Mouse (Mus musculus) olfactory bulb, adult 2 months (tissue): ENCODE measurements around the gene Olfr878. TPM values are rescaled to one million over a fixed set of nuclear protein-coding genes. Genes with fewer than 3 reads are reported as not detected.

Source experiments
- H3K27ac ChIP-seq: fragments of 200-500 bp; 2 replicates; pipeline ENCODE4 v1.5.1; 2012; ENCODE audit warnings: low read depth, low read length; ENCODE audit not compliant: insufficient read depth
- H3K4me1 ChIP-seq: fragments of 200-500 bp; 2 replicates; pipeline ENCODE4 v1.6.1; 2012; ENCODE audit warnings: low read length; ENCODE audit not compliant: control insufficient read depth, insufficient read depth
- H3K4me3 ChIP-seq: fragments of 200-500 bp; 2 replicates; pipeline ENCODE4 v1.5.1; 2012; ENCODE audit warnings: mild to moderate bottlenecking, low read depth, low read length, moderate library complexity; ENCODE audit not compliant: insufficient read depth
- CTCF ChIP-seq: fragments of 200-500 bp; IDR thresholded peaks from 2 replicates; pipeline ENCODE4 v1.5.1; 2012; ENCODE audit warnings: low read depth, mild to moderate bottlenecking, low read length, moderate library complexity; ENCODE audit not compliant: insufficient read depth
- POLR2A ChIP-seq: fragments of 200-500 bp; IDR thresholded peaks from 2 replicates; pipeline ENCODE4 v1.6.1; 2012; ENCODE audit warnings: mild to moderate bottlenecking, low read depth, low read length, moderate library complexity; ENCODE audit not compliant: insufficient read depth
- WGBS: fragments of 180-500 bp; shearing (Covaris S2); methylation state at CpG from one replicate; pipeline ENCODE4 v1.1.7; 2018; 5-methylcytosine and 5-hydroxymethylcytosine counted together
- polyA plus RNA-seq: library from polyadenylated mRNA; stranded (reverse); fragments of >200 nt; gene quantifications from 2 replicates; pipeline ENCODE4 v1.2.4, GENCODE M21; 2012; ENCODE audit warnings: low replicate concordance; ENCODE audit not compliant: missing spikeins, insufficient read depth, insufficient read length

Gene Olfr878
- polyA plus RNA-seq, 1 experiment: not detected

DNA sequence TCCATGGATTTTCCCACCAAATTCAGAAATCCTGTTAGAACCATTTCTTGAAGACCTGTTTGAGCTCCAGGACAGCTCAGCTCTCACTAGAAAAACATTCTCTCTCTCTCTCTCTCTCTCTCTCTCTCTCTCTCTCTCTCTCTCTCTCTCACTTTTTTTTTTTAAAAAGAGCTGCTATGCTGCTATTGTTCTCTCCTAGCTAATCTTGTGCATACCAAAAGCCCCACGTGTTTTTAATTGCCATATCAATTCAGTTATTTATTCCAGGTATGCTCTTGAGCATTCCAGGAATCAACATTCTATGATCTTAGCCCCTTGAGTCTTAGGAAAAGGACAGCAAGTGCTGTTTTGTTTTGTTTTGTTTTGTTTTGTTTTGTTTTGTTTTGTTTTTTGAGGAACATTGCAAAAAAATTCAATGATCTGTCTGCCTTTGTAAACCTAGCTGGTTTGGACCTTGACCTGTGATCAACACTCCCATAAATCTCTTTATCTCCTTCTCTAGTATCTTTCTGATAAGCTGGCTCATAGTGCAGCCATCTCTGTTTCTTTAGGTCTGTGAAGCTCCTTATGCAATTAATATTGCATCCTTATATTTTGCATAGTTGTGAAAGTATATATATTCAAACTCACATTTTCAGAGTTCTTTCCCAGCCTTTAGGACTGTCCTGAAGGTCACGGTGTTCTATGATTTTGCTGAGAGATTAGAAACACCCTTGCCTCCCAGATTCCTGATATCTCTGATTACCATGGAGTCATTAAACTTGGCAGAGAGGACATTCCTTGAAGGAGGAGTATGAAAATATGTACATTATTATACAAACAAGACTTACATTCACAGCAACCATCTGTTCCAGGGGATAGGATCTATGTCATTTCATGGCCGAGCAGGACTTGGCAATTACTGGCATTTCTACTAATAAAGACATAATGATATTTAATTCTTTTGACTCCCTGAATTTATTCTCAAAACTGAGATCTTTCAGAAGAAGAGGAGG, 8.7 kb downstream of the Olfr878 start:
- H3K4me1 ChIP-seq: no peaks in the 10 kb centered on the region
- WGBS: 60% methylated on average over 3 of the region's 3 CpGs
- H3K4me3 ChIP-seq: no peak overlapping the region
- H3K27ac ChIP-seq: no peak overlapping the region
- TF ChIP-seq CTCF (no peak), POLR2A (no peak)

DNA sequence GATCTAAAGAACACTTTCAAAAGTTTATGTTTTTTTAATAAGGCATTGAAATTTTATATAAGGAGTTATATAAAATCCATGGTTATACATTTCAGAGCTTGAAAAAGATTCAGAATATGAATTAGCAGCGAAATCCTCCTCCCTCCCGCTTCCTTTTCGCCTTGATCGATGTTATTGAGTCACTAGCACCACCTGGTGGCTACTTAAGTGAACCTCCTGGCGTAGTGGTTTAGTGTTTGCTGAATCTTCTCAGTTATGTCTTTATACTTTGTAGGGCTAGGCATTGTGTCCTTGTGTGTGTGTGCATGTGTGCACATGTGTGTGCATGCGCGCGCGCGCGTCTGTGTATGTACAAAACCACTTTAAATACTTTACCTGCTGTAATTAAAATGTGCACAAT, 14.9 kb downstream of the Olfr878 start:
- Histone ChIP-seq H3K4me1 (no peaks in the 10 kb centered on the region), H3K27ac (no peak overlapping the region)
- WGBS: 5% methylated on average over 11 of the region's 11 CpGs

DNA sequence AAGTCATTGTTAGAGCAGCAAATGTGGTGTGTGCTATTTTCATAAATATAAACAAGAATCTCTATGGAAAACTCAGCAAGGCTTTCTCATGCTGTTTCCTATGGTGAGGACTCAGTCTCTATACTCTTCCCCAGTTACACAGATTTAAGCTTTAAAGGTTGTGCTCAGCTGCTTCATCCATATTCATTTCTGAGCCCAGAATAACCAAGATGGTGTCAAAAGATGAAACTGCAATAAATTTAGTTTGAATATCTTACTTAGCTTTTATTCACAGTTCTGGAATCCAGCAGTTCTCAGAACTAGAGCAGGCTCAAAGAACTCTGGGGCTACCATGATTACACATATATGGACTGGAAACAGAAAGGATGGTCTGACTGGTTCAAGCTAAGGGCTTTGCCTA, 16.5 kb downstream of the Olfr878 start:
- H3K4me3 ChIP-seq: no peak overlapping the region
- H3K4me1 ChIP-seq: no peaks in the 10 kb centered on the region
- H3K27ac ChIP-seq: no peak overlapping the region
- TF ChIP-seq CTCF (no peak), POLR2A (no peak)

More for the DNA sequence above, 14.9 kb downstream of the Olfr878 start:
- no peak for TF ChIP-seq CTCF
- no peak overlapping the region for H3K4me3 ChIP-seq

- 90% methylated on average over 2 of the region's 2 CpGs for WGBS
- Histone ChIP-seq H3K27ac (no peak overlapping the region), H3K4me3 (no peak overlapping the region), H3K4me1 (no peaks in the 10 kb centered on the region)
- TF ChIP-seq POLR2A: no peak
- no peak for TF ChIP-seq CTCF
These were observed 23.5 kb downstream of the Olfr878 start for GRCm38 (mm10) chr9:37941167-37941566.

Other genes starting within 250 kb of the Olfr878 start
- not detected in 2 replicates for gene Panx3, start 248.6 kb upstream of the Olfr878 start, polyA plus RNA-seq
- not detected in 2 replicates for gene Olfr160, start 201.6 kb upstream of the Olfr878 start, polyA plus RNA-seq
- gene Olfr874, start 172.7 kb upstream of the Olfr878 start, polyA plus RNA-seq: not detected in 2 replicates
- not detected in 2 replicates for gene Olfr875, start 146.0 kb upstream of the Olfr878 start, polyA plus RNA-seq
- gene Olfr876, start 114.8 kb upstream of the Olfr878 start, polyA plus RNA-seq: not detected in 2 replicates
- not detected in 2 replicates for gene Olfr877, start 63.6 kb upstream of the Olfr878 start, polyA plus RNA-seq
- not detected in 2 replicates for gene Olfr145, start 21.1 kb upstream of the Olfr878 start, polyA plus RNA-seq
- gene Olfr881, start 74.0 kb downstream of the Olfr878 start, polyA plus RNA-seq: not detected in 2 replicates
- gene Olfr883, start 108.0 kb downstream of the Olfr878 start, polyA plus RNA-seq: not detected in 2 replicates
- gene Olfr884, start 128.7 kb downstream of the Olfr878 start, polyA plus RNA-seq: not detected in 2 replicates
- gene Olfr885, start 143.5 kb downstream of the Olfr878 start, polyA plus RNA-seq: not detected in 2 replicates
- not detected in 2 replicates for gene Olfr887, start 166.2 kb downstream of the Olfr878 start, polyA plus RNA-seq
- gene Olfr888, start 190.3 kb downstream of the Olfr878 start, polyA plus RNA-seq: not detected in 2 replicates
- gene Olfr889, start 197.4 kb downstream of the Olfr878 start, polyA plus RNA-seq: not detected in 2 replicates
- not detected in 2 replicates for gene Olfr890, start 224.7 kb downstream of the Olfr878 start, polyA plus RNA-seq